Mouse (Mus musculus) spleen, embryonic (tissue): ENCODE results near the gene Mrpl22.

Experiments
- CTCF ChIA-PET: fragments of 350-600 bp; sonication (Branson Sonifier 250); formaldehyde crosslinking; loops from one replicate; lab custom pipeline; 2022; lab: Charles Lee

Mrpl22 gene

DNA sequence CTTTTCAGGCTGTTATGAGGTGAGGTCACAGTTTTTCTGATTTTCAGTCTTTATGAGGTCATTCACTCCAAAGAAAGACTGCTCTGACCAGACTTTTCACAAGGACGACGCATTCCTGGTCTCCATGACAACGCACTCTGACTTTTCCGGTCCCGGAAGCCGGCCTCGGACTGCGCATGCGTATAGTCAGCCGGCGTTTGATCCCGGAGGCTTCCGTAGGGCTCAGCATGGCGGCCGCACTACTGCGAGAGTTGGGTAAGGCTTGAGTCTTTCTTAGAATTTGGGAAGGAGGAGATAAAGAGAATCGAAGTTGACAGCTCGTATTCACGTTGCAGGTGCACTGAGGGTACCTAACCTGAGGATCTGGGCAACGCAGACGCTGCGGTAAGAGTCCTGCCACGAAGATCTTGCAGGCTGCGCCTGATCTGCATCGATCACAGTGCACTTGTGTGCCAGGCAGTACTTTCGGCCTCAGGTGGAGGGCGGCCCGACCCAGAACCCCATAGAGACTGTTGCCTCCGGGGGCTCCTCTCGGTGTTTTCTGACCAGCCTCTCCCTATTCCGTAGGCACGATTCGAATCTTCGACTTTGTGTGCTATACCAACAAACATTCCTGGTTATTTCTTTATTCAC lies at the start of gene Mrpl22:
Mrpl22 (plus strand) TSS at position 203 of the 633 bp plus-strand sequence.
- CTCF ChIA-PET, result interaction anchor here (0.6 kb wide), 1 partner anchor 73 kb away, joined by 3 read pairs; no protein-coding TSS in a partner anchor

DNA sequence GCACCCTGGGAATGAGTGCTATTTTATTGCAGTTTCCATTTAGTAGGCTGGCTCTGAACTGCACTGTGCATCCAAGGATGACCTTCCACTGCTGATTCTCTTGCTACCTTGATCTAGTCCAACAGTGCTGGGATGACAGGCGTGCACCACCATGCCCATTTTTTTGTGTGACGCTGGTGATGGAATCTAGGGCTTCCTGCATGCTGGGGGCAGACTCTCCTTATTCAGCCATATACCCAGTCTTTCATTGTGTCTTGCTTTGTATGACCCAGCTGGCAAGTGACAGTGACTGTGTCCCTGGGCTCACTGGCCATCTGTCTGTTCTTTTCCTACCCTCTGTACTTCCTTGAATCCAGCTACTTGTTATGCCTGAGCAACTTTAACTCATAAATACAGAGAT lies 47.8 kb upstream of the Mrpl22 start:
- CTCF ChIA-PET, result no interaction called here

DNA sequence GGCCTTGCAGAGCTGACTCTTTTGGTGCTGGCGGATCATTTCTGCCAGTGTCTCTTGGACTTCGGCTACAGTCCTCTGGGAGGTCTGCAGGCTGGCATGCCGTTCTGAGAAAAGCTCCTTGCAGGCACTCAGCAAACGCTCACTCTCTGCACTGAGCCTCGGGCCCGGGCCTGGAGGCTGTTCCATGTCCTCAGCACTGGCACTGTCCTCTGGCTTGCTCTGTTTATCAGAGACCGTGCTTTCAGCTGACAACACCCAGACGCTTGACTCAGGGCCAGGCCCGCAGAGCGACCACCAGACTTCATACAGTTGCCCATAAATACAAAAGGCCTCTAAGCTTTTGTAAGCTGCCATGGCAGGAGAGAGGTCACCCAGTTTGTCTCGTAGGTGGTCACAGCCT lies 46.4 kb upstream of the Mrpl22 start:
- CTCF ChIA-PET, result no interaction called here

DNA sequence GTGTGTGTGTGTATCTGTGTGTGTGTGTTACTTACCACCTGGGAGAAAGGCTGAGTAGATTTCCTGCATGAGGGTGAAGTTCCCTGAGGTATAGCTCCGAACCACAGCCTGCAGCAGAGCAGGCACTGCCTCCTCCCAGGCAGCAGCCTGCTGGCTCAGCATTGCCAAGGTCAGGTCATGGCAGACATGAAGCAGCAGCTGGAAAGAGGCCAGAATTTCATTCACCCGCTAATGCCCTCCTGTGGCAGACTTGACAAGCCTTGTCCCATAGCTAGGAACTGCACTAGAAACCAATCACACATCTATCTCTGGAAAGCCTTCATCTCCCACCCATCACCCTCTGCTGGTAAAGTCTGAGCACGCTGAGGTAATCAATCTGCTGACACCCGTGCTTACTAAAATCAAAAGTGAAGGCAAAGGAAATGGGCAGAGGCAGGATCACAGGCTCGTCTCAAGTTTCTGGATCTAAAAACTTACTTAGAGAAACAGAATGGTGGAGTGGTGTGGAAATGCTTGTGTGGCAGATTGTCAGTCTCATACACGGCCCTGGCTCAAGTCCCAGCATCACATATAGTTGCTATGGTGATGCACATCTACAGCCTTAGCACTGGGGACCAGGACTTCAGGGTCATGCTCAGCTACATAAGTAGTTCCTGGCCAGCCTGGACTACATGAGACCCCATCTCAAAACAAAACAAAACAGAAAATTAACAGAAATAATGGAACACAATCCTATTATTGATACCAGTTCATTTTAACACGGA lies 44.9 kb upstream of the Mrpl22 start:
- CTCF ChIA-PET, result no interaction called here

DNA sequence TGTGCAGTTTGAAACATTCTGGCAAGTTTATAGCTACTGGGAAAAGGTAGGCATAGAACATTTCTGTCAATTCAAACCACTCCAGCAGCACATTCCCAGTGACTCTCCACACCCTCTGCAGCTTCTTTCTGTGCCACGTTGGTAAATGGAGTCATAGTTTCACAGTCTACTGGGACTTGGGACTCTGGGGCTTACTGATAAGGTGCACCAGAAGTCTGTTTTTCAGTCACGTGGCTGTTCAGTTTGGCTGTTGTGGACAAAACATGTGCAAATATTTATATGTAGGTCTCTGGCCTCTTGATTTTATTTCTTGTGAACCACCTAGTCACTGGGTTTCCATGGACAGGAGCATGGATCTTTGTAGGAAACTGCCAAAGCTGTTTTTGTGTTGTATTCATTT lies 43.9 kb upstream of the Mrpl22 start:
- CTCF ChIA-PET, result no interaction called here

DNA sequence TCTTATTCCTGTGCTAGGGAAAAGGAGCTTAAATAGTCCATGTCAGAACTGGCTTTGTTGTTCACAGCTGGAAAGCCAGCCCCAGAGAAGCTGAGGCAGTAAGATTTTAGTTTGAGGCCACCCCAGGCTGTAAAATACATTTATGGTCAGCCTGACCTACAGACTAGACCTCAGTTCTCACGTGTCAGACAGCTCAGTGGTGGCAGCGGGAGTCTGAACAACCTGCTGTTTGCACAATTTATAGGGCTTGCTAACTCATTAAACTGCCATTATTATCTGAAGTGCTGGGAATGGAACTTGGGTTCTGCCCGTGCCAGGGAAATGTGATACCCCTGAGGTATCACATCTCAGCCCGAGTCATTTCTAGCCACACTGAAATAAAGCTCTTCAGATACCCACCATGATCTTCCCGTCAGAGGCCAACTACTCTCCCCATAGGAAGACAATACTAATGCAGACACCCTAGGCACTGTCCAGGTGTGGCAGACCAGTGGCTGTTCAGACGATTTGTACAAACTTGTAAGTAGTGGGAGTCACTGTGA lies 42.1 kb upstream of the Mrpl22 start:
- CTCF ChIA-PET, result interaction anchor here (0.7 kb wide), 1 partner anchor 38 kb away, joined by 3 read pairs; no protein-coding TSS in a partner anchor

DNA sequence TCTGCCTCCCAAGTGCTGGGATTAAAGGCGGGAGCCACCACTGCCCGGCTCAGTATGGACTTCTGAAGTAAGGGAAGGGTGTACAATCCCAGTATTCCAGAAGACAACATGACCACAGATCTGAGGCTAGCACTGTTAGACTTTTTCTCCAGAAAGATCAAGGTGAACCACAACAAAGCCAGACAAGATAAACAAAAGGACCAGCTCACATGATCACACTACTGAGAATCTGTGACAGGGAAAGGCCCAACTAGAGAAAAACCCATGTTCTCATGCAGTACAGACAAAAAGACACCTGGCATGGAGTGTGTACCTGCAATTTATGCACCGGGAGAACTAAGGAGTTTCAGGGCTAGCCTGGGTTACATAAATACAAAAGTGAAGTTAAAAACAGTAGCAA lies 39.4 kb upstream of the Mrpl22 start:
- CTCF ChIA-PET, result no interaction called here

DNA sequence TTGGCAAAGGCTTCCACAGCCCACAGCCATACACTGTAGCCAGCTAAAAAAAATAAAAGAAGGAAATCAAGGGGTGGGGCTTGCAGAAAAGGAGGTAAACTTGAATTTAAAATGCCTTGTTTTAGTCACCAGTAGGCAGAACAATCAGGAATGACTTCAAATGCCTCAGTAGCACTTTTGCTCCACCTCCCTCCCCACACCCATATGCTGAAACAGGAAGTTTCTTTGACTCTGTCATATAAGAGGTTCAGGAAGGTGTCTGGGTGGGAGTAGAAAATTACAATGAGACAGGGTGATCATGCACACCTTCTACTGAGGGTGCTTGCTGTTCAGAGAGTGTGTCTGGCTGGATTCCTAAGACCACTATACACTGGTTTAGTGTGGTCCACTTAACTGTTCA lies 36.6 kb upstream of the Mrpl22 start:
- CTCF ChIA-PET, result no interaction called here

DNA sequence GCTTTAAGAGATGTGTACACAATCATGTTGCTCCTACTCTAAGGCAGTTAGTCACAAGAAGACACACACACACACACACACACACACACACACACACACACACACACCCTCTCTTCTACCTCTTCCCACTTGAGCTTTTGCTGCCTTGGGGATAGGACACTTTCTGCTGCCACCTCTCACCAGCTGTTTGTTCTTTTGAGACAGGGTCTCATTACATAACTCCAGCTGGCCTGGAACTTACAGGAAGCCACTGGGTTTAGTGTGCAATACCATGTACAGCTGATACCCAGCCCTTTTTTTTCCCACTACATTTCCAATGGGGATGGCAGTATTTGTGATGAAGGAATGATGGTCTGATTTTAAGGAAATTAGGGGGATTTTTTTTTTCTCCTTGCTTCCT lies 36.2 kb upstream of the Mrpl22 start:
- CTCF ChIA-PET, result no interaction called here

DNA sequence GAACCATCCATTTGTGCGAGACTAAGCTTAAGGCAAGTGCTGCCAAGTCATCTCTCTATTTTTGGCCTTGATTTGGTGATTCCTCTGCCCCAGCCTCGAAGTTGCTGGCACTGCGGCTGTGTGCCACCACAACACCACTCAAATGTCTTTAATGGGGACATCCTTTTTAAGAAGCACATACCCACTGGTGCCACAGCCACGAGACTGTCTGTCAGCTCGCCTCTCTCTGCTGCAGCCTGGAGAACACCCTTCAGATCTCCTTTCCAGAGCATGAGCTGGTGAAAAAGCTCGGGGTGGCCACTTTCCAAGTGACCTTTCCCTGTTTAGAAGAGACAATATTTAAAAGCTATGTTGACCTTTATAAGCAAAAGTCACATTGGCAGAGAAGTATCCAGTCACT lies 34.8 kb upstream of the Mrpl22 start:
- CTCF ChIA-PET, result no interaction called here

DNA sequence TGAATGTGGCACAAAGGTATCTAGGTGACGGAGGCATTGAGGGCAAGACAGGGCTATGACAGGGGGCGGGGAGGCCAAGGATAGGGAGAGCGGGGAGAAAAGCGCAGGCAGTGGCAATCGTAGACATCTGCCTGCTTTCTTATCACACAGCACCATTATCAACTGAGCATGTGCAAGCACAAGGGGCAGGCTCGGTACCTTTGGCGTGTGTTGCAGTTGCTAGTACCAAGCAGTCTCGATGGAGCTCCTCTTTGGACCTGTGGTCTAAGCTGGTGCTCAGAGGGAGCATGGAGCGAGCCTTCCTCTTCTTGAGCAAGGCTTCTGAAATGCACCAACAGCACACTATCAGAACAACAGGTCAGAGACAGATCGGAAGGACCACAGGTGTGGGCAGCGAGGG lies 32.6 kb upstream of the Mrpl22 start:
- CTCF ChIA-PET, result interaction anchor here (0.7 kb wide), 1 partner anchor 86 kb away, joined by 3 read pairs; no protein-coding TSS in a partner anchor

DNA sequence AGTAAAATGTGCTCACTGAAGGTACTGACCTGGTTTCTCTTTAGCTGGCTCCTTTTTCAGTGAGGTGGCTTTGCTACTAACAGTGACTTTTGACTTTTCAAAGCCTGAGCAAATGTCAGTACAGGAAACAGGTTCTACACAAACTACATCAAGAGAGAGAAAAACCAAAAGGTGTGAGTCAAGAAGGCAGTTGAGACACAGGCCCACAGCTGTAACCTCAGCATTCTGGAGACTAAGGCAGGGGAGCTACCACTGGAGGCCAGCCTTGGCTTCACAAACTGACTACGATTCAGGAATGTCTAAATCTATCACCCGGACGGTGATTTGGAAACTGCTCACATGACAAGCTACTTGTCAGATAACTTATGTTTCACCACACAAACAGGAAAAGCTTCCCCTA lies 32.0 kb upstream of the Mrpl22 start:
- CTCF ChIA-PET, result no interaction called here

DNA sequence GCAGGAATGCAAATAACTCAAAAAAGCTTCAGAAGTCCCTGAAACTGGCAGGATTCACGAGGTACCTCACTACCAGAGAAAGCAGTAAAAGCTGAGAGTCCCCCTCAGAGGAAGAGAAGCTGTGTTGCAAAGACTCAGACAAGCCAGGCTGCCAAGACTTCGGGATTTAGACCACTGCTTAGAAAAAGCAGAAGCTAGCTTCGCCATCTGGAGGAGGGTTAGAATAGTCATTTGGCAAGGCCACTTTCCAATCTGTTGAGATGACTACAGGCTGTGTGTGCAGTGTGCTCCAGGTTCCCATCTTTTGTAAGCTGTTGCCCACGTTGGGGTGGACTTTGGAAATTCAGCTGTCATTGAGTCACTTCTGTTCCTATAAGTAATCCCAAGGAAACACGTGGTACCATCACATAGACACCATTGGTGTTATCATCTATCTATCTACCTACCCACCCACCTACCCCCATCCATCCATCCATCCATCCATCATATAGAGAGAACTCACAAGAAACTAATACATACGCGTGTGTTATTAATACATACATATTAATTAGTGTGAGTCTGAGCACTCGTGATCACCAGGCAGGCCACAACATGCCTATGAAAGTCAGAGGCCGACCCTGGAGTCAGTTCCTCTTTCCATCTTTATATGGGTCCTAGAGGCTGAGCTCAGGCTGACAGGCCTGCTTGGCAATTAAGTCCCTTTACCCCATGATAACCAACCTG lies 27.6 kb upstream of the Mrpl22 start:
- CTCF ChIA-PET, result no interaction called here

DNA sequence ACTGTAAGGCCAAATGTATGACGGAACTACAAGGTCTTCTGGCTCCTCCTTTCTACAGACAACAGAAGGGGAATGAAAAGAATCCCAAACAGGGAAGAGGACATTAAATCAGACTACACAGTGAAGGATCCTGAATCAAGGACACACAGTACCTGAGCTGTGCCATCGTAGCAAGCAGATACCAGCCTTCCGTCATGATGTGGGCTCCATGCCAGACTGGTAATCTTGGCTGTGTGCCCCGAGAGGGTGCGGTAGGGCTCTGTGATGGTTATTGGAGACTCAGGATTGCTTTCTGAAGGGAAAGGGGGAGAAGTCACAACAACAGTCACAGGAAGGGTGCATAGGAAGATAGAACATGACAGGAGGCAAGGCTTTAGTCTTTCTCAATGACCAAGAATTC lies 25.2 kb upstream of the Mrpl22 start:
- CTCF ChIA-PET, result no interaction called here

DNA sequence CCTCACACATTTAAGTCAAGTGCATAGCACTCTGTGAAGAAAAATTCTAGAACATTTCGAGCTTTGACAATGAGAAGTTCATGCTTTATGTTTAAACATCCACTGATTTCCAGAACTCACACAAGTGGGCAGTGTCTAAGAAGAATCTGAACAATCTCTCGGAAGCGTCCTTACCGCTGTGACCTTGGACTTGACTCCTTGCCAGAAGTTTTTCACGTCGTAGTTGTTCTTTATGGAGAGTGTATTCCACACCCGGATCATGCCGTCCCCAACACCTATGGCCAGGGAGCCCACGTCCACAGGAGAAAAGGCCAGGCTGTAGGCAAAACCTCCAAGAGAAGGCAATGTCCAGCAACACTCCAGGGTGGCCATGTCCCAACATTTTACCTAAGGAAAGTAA lies 16.0 kb upstream of the Mrpl22 start:
- CTCF ChIA-PET, result no interaction called here

DNA sequence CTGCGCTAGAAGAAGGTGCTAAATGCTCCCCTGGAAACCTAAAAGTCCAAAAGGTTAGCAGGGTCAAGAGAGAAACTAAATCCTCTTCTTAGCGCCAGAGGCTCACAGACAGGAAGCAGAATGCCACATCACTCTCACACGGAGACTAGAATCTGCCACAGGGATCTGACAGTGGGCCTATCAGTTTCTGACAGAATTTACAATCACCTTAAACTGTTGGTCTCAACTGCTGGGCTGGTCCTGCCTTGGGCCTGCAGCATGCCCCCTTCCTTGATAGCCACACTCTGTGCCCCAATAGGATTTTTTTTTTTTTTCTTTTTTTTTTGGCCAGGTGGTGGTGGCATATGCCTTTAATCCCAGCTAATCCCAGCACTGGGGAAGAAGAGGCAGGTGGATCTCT lies 14.6 kb upstream of the Mrpl22 start:
- CTCF ChIA-PET, result no interaction called here

DNA sequence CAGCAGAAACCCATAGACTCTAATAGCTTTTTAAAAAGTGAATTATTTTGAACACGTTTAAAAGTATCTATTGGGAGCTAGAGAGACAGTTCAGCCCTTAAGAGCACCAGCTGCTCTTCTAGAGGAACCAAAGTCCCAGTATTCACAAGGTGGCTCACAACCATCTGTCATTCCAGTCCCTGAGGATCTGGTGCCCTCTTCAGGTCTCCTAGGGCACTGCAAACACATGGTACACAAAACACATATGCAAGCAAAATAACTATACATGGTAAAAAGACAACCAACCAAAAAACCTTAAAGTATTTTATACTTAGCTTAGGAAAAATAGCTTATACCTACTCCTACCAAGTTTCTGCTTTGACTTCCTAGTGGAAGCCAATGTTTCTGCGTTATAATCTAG lies 6.4 kb upstream of the Mrpl22 start:
- CTCF ChIA-PET, result no interaction called here

DNA sequence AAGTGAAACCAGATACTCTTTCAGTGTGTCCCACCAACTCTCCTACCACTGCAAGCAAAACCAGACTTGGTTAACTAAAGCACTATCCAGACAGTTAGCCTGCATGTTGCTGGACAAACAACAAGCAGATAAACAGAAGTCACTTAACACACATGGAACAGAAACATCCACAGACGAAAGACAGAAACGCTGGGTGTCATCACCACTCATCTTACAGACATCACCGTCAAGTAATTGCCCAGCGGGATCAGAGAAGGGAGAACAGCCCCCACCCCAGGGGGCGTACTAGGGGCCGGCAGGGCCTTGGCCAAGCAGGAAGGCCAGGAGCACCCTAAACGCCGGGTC lies 3.7 kb upstream of the Mrpl22 start:
- CTCF ChIA-PET, result interaction anchor here (0.7 kb wide), 1 partner anchor 57 kb away, joined by 4 read pairs; no protein-coding TSS in a partner anchor

DNA sequence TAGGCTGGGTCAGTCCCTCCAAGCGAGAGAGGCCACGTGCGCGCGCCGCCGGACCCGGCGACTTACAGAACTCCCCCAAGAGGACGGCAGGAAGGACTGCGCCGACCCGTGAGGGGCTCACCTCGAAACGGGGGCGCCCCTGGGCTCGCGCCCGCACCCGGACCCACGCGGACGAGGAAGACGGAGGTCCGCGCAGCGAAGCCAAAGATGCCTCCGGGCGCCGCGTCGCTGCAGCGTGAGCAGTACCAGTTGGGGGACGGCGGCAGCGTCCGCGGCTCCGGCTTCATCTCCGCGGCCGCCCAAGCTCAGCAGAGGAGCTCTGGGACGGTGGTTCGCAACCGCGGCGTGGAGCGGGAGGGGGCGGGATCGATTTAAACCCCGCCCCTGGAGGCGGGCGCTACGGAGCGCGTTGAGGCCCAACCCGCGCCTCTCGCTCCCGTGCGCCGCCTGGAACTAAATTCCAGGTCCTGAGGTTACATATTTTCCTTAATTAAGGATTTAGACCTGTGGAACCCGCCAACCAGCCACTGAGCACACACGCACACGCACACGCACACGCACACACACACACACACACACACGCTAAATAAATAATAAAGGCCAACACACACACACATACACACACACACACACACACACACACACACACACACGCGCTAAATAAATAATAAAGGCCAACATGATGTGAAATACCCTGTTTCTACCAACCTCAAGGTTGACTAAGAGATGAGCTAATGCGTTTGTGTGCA lies 3.1 kb upstream of the Mrpl22 start, which contains the start of gene Gemin5:
Gemin5 (minus strand) TSS at position 373 of the 749 bp plus-strand sequence.
- CTCF ChIA-PET, result interaction anchor here (0.7 kb wide), 1 partner anchor 58 kb away, joined by 4 read pairs; no protein-coding TSS in a partner anchor

DNA sequence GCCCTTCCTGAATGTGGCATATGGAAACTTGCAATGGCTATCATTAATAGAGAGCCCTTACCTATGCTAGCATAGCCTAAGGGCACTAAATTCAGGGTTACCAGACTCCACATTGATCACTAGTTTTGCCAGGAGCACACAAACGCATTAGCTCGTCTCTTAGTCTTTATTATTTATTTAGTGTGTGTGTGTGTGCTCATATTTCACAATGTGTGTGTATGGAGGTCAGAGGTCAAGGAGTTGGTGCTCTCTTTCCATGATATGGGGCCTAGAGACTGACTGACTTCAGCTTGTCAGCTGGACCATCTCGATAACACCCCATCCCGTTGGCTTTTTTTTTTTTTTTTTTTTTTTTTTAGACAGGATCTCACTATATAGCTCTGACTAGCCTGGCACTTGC lies 1.8 kb upstream of the Mrpl22 start:
- CTCF ChIA-PET, result no interaction called here

DNA sequence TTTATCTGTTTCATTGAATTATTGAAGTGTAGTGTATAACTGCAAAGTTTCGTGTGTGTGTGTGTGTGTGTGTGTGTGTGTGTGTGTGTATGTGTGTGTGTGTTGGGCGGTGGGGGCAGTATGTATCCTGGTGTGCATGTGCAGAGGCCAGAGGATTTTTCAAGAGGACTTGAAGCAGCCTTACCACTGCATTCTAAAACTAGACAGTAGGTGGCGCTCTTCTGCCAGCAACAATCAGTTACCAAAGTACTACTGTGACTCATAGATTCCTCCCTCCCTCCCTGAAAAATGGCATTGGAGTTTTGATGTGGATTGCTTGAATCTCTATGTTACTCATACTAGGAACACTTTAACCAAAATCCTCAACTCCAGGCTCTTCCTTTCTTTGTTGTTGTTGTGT lies 8.1 kb downstream of the Mrpl22 start:
- CTCF ChIA-PET, result interaction anchor here (1.8 kb wide), 1 partner anchor 46 kb away, joined by 21 read pairs; no protein-coding TSS in a partner anchor
